Mouse (Mus musculus): ENCODE measurements around the gene Sipa1l2. TPM values are rescaled to one million over a fixed set of nuclear protein-coding genes. Genes with fewer than 3 reads are reported as not detected.

The Sipa1l2 gene
- total and polyA plus RNA-seq, 3 experiments, result 0.05 TPM; not detected in 2

DNA sequence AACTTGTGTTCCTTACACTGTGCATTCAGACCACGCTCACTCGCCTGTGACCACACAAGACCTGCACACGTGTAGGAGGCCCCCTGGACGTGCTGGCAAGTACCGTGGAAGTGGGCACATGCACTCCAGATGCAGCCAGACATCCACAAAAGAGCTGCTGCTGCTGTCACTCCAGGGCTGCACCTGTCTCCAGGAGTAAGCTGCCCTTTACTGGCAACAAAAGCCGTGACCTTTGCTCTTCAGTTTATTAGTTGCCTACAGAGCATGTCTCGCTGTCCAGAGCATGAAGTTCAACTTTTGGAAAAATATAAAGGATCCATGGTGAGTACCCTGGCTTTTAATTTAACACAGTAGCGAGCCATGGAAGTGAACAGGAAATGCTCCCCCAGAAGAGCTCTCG is 98.2 kb downstream of the Sipa1l2 start:
- no peak overlapping the region for H3K4me3 ChIP-seq (ENCODE audit: low read depth, low read length)
- DNase-seq (ENCODE audit: low spot score) (no peak), ATAC-seq (ENCODE audit: extremely low read depth, insufficient number of reproducible peaks, low FRiP score, poor library complexity, severe bottlenecking) (no peak)
- H3K4me1 ChIP-seq (ENCODE audit: insufficient read depth, low read depth, low read length), result no peaks in the 10 kb centered on the region
- H3K27me3 ChIP-seq (ENCODE audit: insufficient read depth, low read length), result no peaks in the 10 kb centered on the region
- H3K36me3 ChIP-seq (replicated peaks), result no peaks in the 10 kb centered on the region
- H3K9me3 ChIP-seq (replicated peaks), result peaks cover 86% of the 10 kb centered on the region
- TF ChIP-seq CTCF (IDR thresholded peaks at IDR 0.05; ENCODE audit: low read depth, low read length), result no peak
- TF ChIP-seq GATA2 (IDR thresholded peaks at IDR 0.05; ENCODE audit: borderline replicate concordance, low read depth, low read length), result no peak
- no peak for TF ChIP-seq GATA1 (IDR thresholded peaks at IDR 0.05; ENCODE audit: borderline replicate concordance, low read length)
- TF ChIP-seq POLR2AphosphoS5 (IDR thresholded peaks at IDR 0.05; ENCODE audit: insufficient replicate concordance, low read depth, low read length), result no peak
- TF ChIP-seq TAL1 (conservative IDR thresholded peaks at IDR 0.05; ENCODE audit: low read depth, low read length), result no peak

DNA sequence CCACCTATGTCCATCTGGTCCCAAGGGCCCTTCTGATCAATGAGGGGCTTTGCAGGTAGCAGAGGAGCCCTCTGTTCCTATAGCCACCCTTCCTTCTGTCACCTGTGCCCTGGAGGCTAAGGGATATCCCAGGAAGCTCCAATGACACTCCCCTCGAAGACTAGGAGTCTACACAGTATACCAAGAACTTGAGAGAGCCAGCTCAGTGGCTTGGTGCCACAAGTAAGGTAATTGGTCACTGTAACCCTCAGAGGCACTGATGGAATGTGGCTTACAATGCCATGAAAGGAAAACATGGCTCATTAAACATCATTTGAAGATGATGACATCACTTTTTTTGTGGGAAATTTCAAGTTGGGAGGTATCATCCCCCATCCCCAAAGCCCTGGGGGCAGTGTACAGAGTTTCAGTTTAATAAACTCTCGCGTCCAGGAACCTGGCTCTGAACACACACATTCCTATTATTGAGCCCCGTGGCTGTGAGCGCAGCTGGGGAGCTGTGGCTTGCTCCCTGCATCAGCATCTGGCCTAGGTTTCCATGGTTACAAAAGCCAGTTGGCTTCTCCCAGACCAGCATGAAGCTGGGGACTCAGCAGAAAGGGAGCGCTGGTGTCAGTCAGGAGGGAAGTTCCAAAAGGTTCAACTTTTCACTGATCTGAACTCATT is 104.3 kb downstream of the Sipa1l2 start:
- Histone ChIP-seq H3K4me1 (ENCODE audit: insufficient read depth, low read depth, low read length) (no peaks in the 10 kb centered on the region), H3K9me3 (replicated peaks) (peaks cover 81% of the 10 kb centered on the region), H3K4me3 (ENCODE audit: low read depth, low read length) (no peak overlapping the region), H3K27me3 (ENCODE audit: insufficient read depth, low read length) (no peaks in the 10 kb centered on the region), H3K36me3 (replicated peaks) (no peaks in the 10 kb centered on the region)
- TF ChIP-seq POLR2AphosphoS5 (IDR thresholded peaks at IDR 0.05; ENCODE audit: insufficient replicate concordance, low read depth, low read length), result no peak
- TF ChIP-seq GATA1 (IDR thresholded peaks at IDR 0.05; ENCODE audit: borderline replicate concordance, low read length), result no peak
- TF ChIP-seq TAL1 (conservative IDR thresholded peaks at IDR 0.05; ENCODE audit: low read depth, low read length), result no peak
- no peak for TF ChIP-seq GATA2 (IDR thresholded peaks at IDR 0.05; ENCODE audit: borderline replicate concordance, low read depth, low read length)
- TF ChIP-seq CTCF (IDR thresholded peaks at IDR 0.05; ENCODE audit: low read depth, low read length), result no peak
- DNase-seq (ENCODE audit: low spot score), result no peak
- no peak for ATAC-seq (ENCODE audit: extremely low read depth, insufficient number of reproducible peaks, low FRiP score, poor library complexity, severe bottlenecking)

DNA sequence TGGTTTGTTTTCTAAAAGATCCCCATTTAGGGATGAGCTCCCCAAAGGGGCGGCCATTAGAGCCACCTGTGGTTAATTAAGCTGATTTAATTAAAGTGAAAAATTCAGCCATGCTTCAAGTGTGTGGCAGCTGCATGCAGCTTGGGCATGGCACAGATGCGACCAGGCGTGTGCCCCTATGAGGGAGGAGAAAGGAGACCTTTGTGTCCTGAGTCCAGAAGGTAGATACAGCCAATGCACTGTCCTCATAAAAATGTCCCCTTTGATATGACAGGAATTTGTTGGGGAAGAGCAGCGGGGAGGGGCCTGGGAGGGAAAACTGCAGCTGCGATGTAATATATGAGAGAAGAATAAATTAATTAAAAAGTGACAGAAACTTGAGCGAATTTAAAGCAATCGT is 106.7 kb downstream of the Sipa1l2 start:
- no peak for ATAC-seq (ENCODE audit: extremely low read depth, insufficient number of reproducible peaks, low FRiP score, poor library complexity, severe bottlenecking)
- TF ChIP-seq CTCF (IDR thresholded peaks at IDR 0.05; ENCODE audit: low read depth, low read length), result no peak
- no peak for TF ChIP-seq GATA2 (IDR thresholded peaks at IDR 0.05; ENCODE audit: borderline replicate concordance, low read depth, low read length)
- TF ChIP-seq GATA1 (IDR thresholded peaks at IDR 0.05; ENCODE audit: borderline replicate concordance, low read length), result no peak
- TF ChIP-seq POLR2AphosphoS5 (IDR thresholded peaks at IDR 0.05; ENCODE audit: insufficient replicate concordance, low read depth, low read length), result no peak
- no peak for TF ChIP-seq TAL1 (conservative IDR thresholded peaks at IDR 0.05; ENCODE audit: low read depth, low read length)
- no peak for DNase-seq (ENCODE audit: low spot score)
- no peaks in the 10 kb centered on the region for H3K4me1 ChIP-seq (ENCODE audit: insufficient read depth, low read depth, low read length)
- H3K9me3 ChIP-seq (replicated peaks), result peaks cover 74% of the 10 kb centered on the region
- H3K27me3 ChIP-seq (ENCODE audit: insufficient read depth, low read length), result no peaks in the 10 kb centered on the region
- no peak overlapping the region for H3K4me3 ChIP-seq (ENCODE audit: low read depth, low read length)
- H3K36me3 ChIP-seq (replicated peaks), result no peaks in the 10 kb centered on the region

DNA sequence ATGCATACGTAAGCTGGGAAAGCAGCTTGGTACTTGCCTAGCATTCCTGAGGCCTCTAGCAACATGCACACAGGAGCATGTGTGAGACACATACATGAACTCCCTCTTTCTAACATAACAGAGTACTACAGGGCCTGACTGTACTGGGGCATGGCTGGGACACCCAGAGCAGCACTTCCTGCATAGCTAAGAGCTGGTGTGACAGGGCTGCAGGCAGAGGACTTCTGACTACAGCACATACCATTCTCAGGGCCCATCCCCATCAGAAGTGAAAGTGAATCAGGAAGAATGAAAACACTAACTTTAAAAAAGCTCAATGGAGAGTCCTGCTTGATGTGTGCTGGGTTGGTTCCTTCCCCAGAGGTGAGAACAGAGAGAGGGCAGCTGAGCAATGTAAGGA is 108.1 kb downstream of the Sipa1l2 start:
- Histone ChIP-seq H3K4me3 (ENCODE audit: low read depth, low read length) (no peak overlapping the region), H3K27me3 (ENCODE audit: insufficient read depth, low read length) (no peaks in the 10 kb centered on the region), H3K9me3 (replicated peaks) (peaks cover 77% of the 10 kb centered on the region), H3K36me3 (replicated peaks) (no peaks in the 10 kb centered on the region), H3K4me1 (ENCODE audit: insufficient read depth, low read depth, low read length) (no peaks in the 10 kb centered on the region)
- no peak for TF ChIP-seq GATA1 (IDR thresholded peaks at IDR 0.05; ENCODE audit: borderline replicate concordance, low read length)
- no peak for TF ChIP-seq POLR2AphosphoS5 (IDR thresholded peaks at IDR 0.05; ENCODE audit: insufficient replicate concordance, low read depth, low read length)
- no peak for TF ChIP-seq GATA2 (IDR thresholded peaks at IDR 0.05; ENCODE audit: borderline replicate concordance, low read depth, low read length)
- no peak for TF ChIP-seq TAL1 (conservative IDR thresholded peaks at IDR 0.05; ENCODE audit: low read depth, low read length)
- TF ChIP-seq CTCF (IDR thresholded peaks at IDR 0.05; ENCODE audit: low read depth, low read length), result no peak
- no peak for DNase-seq (ENCODE audit: low spot score)
- ATAC-seq (ENCODE audit: extremely low read depth, insufficient number of reproducible peaks, low FRiP score, poor library complexity, severe bottlenecking), result no peak

DNA sequence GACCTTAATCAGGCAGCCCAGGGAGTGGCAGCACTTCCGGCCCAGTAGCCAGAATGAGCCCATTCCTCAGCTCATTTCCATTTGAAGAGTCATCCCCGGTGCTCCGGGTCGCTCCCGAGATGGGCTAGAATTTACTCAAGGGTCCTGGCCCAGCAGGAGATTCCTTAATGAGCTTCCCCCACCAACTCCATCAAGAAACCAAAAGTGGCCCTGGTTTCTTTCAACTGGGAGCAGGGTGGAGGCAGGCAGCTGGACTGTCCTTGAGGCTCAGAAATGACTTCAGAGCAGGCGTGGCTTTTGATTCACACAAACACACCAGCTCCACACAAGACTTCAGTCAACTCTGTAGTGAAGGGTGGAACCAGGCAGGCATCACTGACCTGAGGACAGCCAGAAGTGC is 109.0 kb downstream of the Sipa1l2 start:
- DNase-seq (ENCODE audit: low spot score) (no peak), ATAC-seq (ENCODE audit: extremely low read depth, insufficient number of reproducible peaks, low FRiP score, poor library complexity, severe bottlenecking) (no peak)
- Histone ChIP-seq H3K4me3 (ENCODE audit: low read depth, low read length) (no peak overlapping the region), H3K4me1 (ENCODE audit: insufficient read depth, low read depth, low read length) (no peaks in the 10 kb centered on the region), H3K9me3 (replicated peaks) (peaks cover 76% of the 10 kb centered on the region), H3K27me3 (ENCODE audit: insufficient read depth, low read length) (no peaks in the 10 kb centered on the region), H3K36me3 (replicated peaks) (no peaks in the 10 kb centered on the region)
- TF ChIP-seq TAL1 (conservative IDR thresholded peaks at IDR 0.05; ENCODE audit: low read depth, low read length), result no peak
- no peak for TF ChIP-seq CTCF (IDR thresholded peaks at IDR 0.05; ENCODE audit: low read depth, low read length)
- no peak for TF ChIP-seq GATA1 (IDR thresholded peaks at IDR 0.05; ENCODE audit: borderline replicate concordance, low read length)
- no peak for TF ChIP-seq POLR2AphosphoS5 (IDR thresholded peaks at IDR 0.05; ENCODE audit: insufficient replicate concordance, low read depth, low read length)
- no peak for TF ChIP-seq GATA2 (IDR thresholded peaks at IDR 0.05; ENCODE audit: borderline replicate concordance, low read depth, low read length)

DNA sequence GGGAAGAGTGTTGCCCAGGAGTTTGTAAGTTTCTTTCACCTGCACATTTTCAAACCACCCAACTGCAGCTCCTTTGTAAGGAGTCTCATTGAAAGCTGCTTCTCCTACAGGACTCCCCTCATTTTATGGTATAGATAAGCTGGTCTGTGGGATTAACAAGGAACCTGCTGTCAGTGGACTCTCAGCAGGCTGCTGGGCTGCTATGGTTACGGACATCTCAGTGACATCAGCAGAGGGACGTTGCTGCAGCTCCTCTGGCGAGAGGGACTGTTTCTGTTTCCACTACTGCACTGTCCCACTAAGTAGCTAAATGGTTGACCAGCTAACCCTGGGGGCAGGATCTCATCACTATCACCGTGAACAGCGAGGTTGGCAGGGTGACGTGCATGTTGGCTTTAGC is 120.6 kb downstream of the Sipa1l2 start:
- H3K4me3 ChIP-seq (ENCODE audit: low read depth, low read length), result no peak overlapping the region
- TF ChIP-seq GATA1 (IDR thresholded peaks at IDR 0.05; ENCODE audit: borderline replicate concordance, low read length) (no peak), POLR2AphosphoS5 (IDR thresholded peaks at IDR 0.05; ENCODE audit: insufficient replicate concordance, low read depth, low read length) (no peak), TAL1 (conservative IDR thresholded peaks at IDR 0.05; ENCODE audit: low read depth, low read length) (no peak), GATA2 (IDR thresholded peaks at IDR 0.05; ENCODE audit: borderline replicate concordance, low read depth, low read length) (no peak), CTCF (IDR thresholded peaks at IDR 0.05; ENCODE audit: low read depth, low read length) (no peak)
- H3K9me3 ChIP-seq (replicated peaks), result peaks cover 93% of the 10 kb centered on the region
- no peaks in the 10 kb centered on the region for H3K27me3 ChIP-seq (ENCODE audit: insufficient read depth, low read length)
- no peak for DNase-seq (ENCODE audit: low spot score)
- H3K4me1 ChIP-seq (ENCODE audit: insufficient read depth, low read depth, low read length), result no peaks in the 10 kb centered on the region
- no peak for ATAC-seq (ENCODE audit: extremely low read depth, insufficient number of reproducible peaks, low FRiP score, poor library complexity, severe bottlenecking)
- no peaks in the 10 kb centered on the region for H3K36me3 ChIP-seq (replicated peaks)
